Mouse (Mus musculus) cerebellum, adult 2 months (tissue): ENCODE measurements around the gene Chrnd.

Experiments
- CTCF ChIP-seq: fragments of 200-500 bp; IDR thresholded peaks from 2 replicates; pipeline ENCODE4 v1.5.1; 2011; ENCODE audit warnings: low read depth, mild to moderate bottlenecking, control low read depth, low read length, moderate library complexity, borderline replicate concordance; ENCODE audit not compliant: insufficient read depth
- POLR2A ChIP-seq: fragments of 200-500 bp; IDR thresholded peaks from 2 replicates; pipeline ENCODE4 v1.6.1; 2011; ENCODE audit warnings: low read length, control low read depth, borderline replicate concordance; ENCODE audit not compliant: insufficient read depth

GRCm38 (mm10) chr1:87185526-87185925, 4.9 kb upstream of the Chrnd start:
- TF ChIP-seq CTCF: no peak
- no peak for TF ChIP-seq POLR2A
